Mouse (Mus musculus) ES-E14 (cell line): ENCODE data around the gene Add3. TPM values are rescaled to one million over a fixed set of nuclear protein-coding genes. Genes with fewer than 3 reads are reported as not detected.

Experiments used
- DNase-seq: peaks from one replicate; pipeline ENCODE4 v3.0.0-alpha.2; 2013; ENCODE audit warnings: low read depth, low spot score
- H3K27ac ChIP-seq: 2 replicates; pipeline ENCODE4 v1.5.1; 2012; ENCODE audit warnings: low read depth, mild to moderate bottlenecking, low read length, moderate library complexity, mixed read lengths; ENCODE audit not compliant: poor library complexity, insufficient read depth, severe bottlenecking
- H3K36me3 ChIP-seq: 2 replicates; pipeline ENCODE4 v1.6.1; 2012; ENCODE audit warnings: mild to moderate bottlenecking, low read length, moderate library complexity, mixed read lengths; ENCODE audit not compliant: control insufficient read depth, poor library complexity, insufficient read depth, severe bottlenecking
- H3K4me1 ChIP-seq, 2 experiments: fragments of 150-350 bp in 1 of 2; sonication (generic) in 1 of 2; 2 replicates each; pipeline ENCODE4 v1.6.1; 2012; ENCODE audit warnings: low read length in 2 of 2, mild to moderate bottlenecking in 1 of 2, mixed read lengths in 1 of 2; ENCODE audit not compliant: control insufficient read depth in 2 of 2, insufficient read depth in 2 of 2, poor library complexity in 1 of 2
- H3K4me3 ChIP-seq, 2 experiments: fragments of 150-350 bp in 1 of 2; sonication (generic) in 1 of 2; 2 replicates each; pipeline ENCODE4 v1.5.1; 2012; ENCODE audit warnings: low read length in 2 of 2, low read depth in 1 of 2, mild to moderate bottlenecking in 1 of 2, mixed read lengths in 1 of 2; ENCODE audit not compliant: insufficient read depth in 1 of 2, poor library complexity in 1 of 2, severe bottlenecking in 1 of 2
- H3K9ac ChIP-seq: 2 replicates; pipeline ENCODE4 v1.6.1; 2012; ENCODE audit warnings: low read depth, mild to moderate bottlenecking, low read length, mixed read lengths; ENCODE audit not compliant: poor library complexity, insufficient read depth, severe bottlenecking
- H3K9me3 ChIP-seq: fragments of 150-350 bp; sonication (generic); 2 replicates; pipeline ENCODE4 v1.6.1; 2012; ENCODE audit warnings: low read depth, mild to moderate bottlenecking, low read length; ENCODE audit not compliant: control insufficient read depth, insufficient read depth
- CHD2 ChIP-seq: IDR thresholded peaks from 2 replicates; pipeline ENCODE4 v1.6.1; 2014; ENCODE audit warnings: mild to moderate bottlenecking, low read depth, low read length, inconsistent platforms
- HCFC1 ChIP-seq: IDR thresholded peaks from 2 replicates; pipeline ENCODE4 v1.6.1; 2012; ENCODE audit warnings: low read length, inconsistent platforms, borderline replicate concordance; ENCODE audit not compliant: insufficient read depth
- MAFK ChIP-seq: IDR thresholded peaks from 2 replicates; pipeline ENCODE4 v1.6.1; 2014; ENCODE audit warnings: mild to moderate bottlenecking, low read depth, low read length, inconsistent platforms; ENCODE audit not compliant: insufficient read depth
- ZC3H11A ChIP-seq: IDR thresholded peaks from 2 replicates; pipeline ENCODE4 v1.6.1; 2012; ENCODE audit warnings: low read depth, mild to moderate bottlenecking, inconsistent platforms, low read length, borderline replicate concordance
- ZNF384 ChIP-seq: IDR thresholded peaks from 2 replicates; pipeline ENCODE4 v1.6.1; 2012; ENCODE audit warnings: low read depth, low read length, inconsistent platforms
- in situ Hi-C, 2 experiments: fragments of 600-800 bp; cut with MboI; formaldehyde crosslinking; loops; one replicate each; pipeline ENCODE4 v1.15.1; 2025; ENCODE audit warnings: low sequenced_read_pairs in 2 of 2, inconsistent platforms in 1 of 2; ENCODE audit not compliant: unreplicated experiment in 2 of 2
- total RNA-seq: library from RNA; depleted of rRNA; stranded (reverse); fragments of 300-350 nt; gene quantifications from 2 replicates; pipeline ENCODE4 v1.2.3, GENCODE M21; 2012

Add3 gene
- total RNA-seq, 1 experiment = 8.5 TPM

DNA sequence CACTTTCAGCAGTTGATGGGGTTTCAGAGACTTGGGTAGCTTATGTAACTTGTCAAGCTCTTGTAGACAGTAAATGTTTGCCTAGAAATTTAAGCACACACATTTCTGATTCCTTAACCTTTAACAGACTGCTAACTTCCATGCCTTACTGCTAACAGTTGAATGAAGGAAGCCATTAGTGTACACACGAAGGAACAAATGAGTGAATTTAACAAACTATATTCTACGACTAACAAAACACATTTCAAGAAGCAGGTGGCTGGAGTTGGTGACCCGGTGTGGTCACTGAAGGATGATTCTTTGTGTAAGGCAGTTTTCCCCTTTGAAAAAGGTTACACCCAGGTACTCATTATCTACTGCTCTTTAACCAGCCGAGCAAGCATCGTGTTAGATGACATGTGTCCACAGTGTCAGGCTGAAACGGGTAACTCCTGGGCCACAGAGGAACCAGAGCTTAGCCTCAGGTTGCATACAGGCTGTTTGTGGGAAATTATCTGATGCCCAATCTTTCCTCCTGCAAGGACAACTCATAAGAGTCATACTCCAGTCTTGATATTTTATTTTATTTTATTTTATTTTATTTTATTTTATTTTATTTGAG, 17.5 kb upstream of the Add3 start:
- DNase-seq = no peak
- H3K4me1 ChIP-seq = peaks cover 2 to 3% of the 10 kb centered on the region in 2 experiments; a peak in 2 of 4 replicates
- TF ChIP-seq HCFC1 (no peak), MAFK (no peak), ZC3H11A (no peak), ZNF384 (no peak), CHD2 (no peak)
- H3K27ac ChIP-seq = no peak overlapping the region
- no peak overlapping the region for H3K4me3 ChIP-seq
- in situ Hi-C loops = no loop called here
- no peak overlapping the region for H3K9ac ChIP-seq
- H3K9me3 ChIP-seq = no peaks in the 10 kb centered on the region
- H3K36me3 ChIP-seq = no peaks in the 10 kb centered on the region

DNA sequence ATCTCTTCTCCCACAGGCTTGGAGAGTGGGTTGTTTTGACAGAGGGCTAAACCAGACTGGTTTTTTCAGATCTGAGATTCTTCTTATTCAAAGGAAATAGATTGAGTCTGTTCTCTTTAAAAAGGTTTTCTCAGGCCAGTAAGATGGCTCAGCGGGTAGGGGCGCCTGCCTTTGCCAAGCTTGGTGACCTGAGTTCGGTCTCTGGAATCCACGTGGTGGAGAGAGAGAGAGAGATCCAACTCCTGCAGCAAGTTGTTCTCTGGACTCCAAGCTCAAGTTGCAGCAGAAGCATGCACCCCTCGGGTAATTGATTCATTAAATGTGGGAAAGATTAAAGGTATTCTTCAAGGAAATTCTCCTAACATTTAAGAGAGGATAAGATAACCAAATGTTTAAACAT, 16.9 kb upstream of the Add3 start:
- peaks cover 2 to 4% of the 10 kb centered on the region in 2 experiments; a peak in 2 of 4 replicates for H3K4me1 ChIP-seq
- no peaks in the 10 kb centered on the region for H3K36me3 ChIP-seq
- DNase-seq = no peak
- H3K27ac ChIP-seq = no peak overlapping the region
- TF ChIP-seq CHD2 = no peak
- no peak for TF ChIP-seq ZNF384
- TF ChIP-seq HCFC1 = no peak
- no peak for TF ChIP-seq ZC3H11A
- TF ChIP-seq MAFK = no peak
- no peak overlapping the region for H3K9ac ChIP-seq
- H3K9me3 ChIP-seq = no peaks in the 10 kb centered on the region
- no peak overlapping the region for H3K4me3 ChIP-seq
- in situ Hi-C loops = no loop called here

DNA sequence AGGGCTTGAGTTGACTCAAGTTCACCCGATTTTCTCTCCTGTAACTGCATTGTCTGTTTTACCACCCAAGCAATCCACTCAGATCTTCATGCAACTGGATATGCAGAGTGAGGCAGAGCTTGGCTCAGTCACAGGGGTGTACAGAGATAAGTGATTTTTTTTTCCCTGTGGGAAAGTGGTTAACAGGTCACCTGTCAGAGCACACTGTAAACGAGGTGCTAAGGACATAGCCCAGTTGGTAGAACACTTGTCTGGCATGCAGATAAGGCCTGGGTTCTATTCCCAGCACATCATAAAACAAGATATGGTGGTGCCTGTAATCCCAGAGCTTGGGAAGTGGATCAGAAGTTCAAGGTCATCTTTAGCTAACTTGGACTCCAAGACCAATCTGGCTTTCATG, 14.6 kb upstream of the Add3 start:
- no peak for TF ChIP-seq HCFC1
- H3K4me3 ChIP-seq = no peak overlapping the region
- no peaks in the 10 kb centered on the region for H3K36me3 ChIP-seq
- no peak overlapping the region for H3K27ac ChIP-seq
- in situ Hi-C loops = no loop called here
- H3K9me3 ChIP-seq = no peaks in the 10 kb centered on the region
- H3K9ac ChIP-seq = no peak overlapping the region
- no peak for DNase-seq
- peaks cover 2 to 4% of the 10 kb centered on the region in 2 experiments; a peak in 2 of 4 replicates for H3K4me1 ChIP-seq

DNA sequence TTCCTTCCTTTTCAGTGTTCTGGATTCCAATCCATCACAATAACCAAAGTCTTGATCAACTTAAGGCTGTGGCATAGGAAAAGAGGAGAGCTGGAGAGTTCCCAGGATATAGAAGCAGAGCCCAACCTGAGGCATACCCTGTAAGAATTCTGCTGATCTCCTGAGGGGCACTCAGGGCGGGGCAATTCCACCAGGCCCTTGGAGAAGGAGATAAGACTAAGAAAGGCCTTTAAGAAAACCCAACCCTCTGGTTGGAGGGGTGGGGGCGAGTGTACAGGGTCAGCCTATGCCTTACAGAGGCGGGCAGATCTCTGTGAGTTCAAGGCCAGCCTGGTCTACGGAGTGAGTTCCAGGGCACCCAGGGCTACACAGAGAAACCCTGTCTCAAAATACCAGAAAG, 13.7 kb upstream of the Add3 start:
- TF ChIP-seq MAFK (no peak), HCFC1 (no peak), ZC3H11A (no peak), CHD2 (no peak), ZNF384 (no peak)
- H3K4me1 ChIP-seq = peaks cover 2 to 4% of the 10 kb centered on the region in 2 experiments; a peak in 2 of 4 replicates
- H3K27ac ChIP-seq = no peak overlapping the region
- in situ Hi-C loops = no loop called here
- no peaks in the 10 kb centered on the region for H3K9me3 ChIP-seq
- no peak overlapping the region for H3K9ac ChIP-seq
- DNase-seq = no peak
- no peaks in the 10 kb centered on the region for H3K36me3 ChIP-seq
- H3K4me3 ChIP-seq = no peak overlapping the region
